Mouse (Mus musculus): ENCODE measurements around the gene D430041D05Rik. TPM values are rescaled to one million over a fixed set of nuclear protein-coding genes. Genes with fewer than 3 reads are reported as not detected.
"Not testable (repeated sequence)": the region's sequence is repeated elsewhere in the genome, so short reads cannot be mapped to it uniquely, and the experiment has no call there.

The D430041D05Rik gene
- polyA plus RNA-seq, 1 experiment from 2014 or later: 1.7 TPM

DNA sequence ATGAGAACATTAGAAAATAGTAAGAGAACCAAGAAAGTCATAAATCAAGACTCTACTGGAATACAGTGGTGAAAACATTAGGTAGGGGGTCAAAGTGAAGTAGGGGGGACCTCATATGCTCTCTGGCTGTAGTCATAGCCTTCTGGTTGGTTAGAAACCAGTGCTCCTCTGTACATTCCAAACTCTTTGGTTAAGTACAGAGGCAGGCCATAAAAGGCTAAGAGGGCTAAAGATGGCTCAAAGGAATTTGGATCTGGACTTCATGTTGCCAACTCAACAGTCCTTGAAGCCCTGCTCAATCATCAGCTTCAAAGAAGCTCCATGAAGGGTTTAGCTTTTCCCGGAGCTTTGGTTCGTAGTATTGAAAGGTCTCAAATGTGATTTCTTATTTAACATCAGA, 301.8 kb downstream of the D430041D05Rik start:
- H3K4me3 ChIP-seq; H3K9me3 ChIP-seq; H3K27me3 ChIP-seq (ENCODE audit: insufficient read depth, poor library complexity, severe bottlenecking); H3K4me1 ChIP-seq (replicated peaks); H3K36me3 ChIP-seq; H3K27ac ChIP-seq; DNase-seq (ENCODE audit: low spot score): not testable (repeated sequence)
- whole genome bisulfite sequencing: 91% methylated on average over 2 of the region's 2 CpGs

DNA sequence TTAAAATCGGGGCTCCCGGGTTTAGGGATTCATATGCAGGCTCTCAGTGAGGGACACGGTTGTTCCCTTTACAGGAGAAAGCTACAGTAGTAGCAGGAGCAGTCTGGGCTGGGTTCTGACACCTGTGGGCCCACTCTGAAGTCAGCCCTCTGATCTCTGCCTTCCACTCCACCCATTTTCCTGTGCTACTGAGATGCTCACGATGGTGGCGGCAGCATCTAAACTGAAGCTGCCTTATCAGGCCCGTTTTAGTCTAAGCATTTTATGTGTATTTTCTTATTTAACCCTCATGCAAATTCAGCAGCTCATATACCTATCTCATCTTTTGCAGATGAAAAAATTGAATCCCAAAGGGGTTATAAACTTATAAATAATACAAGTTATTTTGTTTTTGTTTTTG, 306.0 kb downstream of the D430041D05Rik start:
- DNase-seq (ENCODE audit: low spot score): no peak
- 94% methylated on average over 6 of the region's 6 CpGs for WGBS
- Histone ChIP-seq H3K27me3 (ENCODE audit: insufficient read depth, poor library complexity, severe bottlenecking) (no peaks in the 10 kb centered on the region), H3K9me3 (no peaks in the 10 kb centered on the region), H3K36me3 (no peaks in the 10 kb centered on the region), H3K4me3 (no peak overlapping the region), H3K4me1 (replicated peaks) (no peaks in the 10 kb centered on the region), H3K27ac (no peak overlapping the region)

DNA sequence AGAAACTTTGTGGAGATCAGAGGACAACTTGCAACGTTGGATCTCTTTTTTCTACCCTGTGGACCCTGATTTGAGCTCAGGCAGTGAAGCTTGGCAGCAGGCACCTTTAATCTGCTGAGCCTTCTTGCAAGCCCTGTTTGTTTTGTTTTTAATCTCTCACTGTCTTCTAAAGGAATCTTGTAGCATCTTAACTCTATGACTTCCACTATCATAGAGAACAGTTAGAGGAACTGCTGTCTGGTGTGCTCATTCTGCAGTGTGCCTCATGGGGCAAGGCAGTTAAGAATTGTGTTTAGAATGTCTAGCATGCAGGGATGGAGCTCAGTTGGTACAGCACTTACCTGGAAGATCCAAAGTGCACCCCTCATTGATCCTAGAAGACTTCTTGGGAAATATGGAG, 310.9 kb downstream of the D430041D05Rik start:
- Histone ChIP-seq H3K27me3 (ENCODE audit: insufficient read depth, poor library complexity, severe bottlenecking) (no peaks in the 10 kb centered on the region), H3K4me1 (replicated peaks) (peaks cover 31% of the 10 kb centered on the region), H3K36me3 (no peaks in the 10 kb centered on the region), H3K27ac (no peak overlapping the region), H3K4me3 (no peak overlapping the region), H3K9me3 (no peaks in the 10 kb centered on the region)
- 60% methylated on average over 1 of the region's 1 CpGs for WGBS
- no peak for DNase-seq (ENCODE audit: low spot score)

DNA sequence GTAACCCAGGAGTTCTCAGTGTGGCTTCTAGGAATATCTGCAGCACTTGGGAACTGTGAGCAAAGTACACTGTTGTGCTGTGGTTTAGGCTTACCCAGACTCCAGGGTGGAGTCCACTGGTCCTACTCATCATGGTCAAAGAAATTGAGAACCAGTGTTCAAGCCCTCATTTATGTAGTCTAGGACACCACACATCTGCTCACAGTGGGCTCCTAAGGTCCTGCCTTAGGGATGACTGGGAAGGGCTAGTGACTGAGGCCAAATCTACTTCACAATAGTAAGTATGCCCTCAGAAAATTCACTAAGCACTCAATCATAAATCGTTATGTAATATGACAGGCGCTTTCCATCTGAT, 311.6 kb downstream of the D430041D05Rik start:
- Histone ChIP-seq H3K4me1 (replicated peaks) (peaks cover 31% of the 10 kb centered on the region), H3K36me3 (no peaks in the 10 kb centered on the region), H3K9me3 (no peaks in the 10 kb centered on the region), H3K4me3 (no peak overlapping the region), H3K27ac (0 out of 2 replicates have a peak overlapping the region, but pooled peaks have one; percentile 13), H3K27me3 (ENCODE audit: insufficient read depth, poor library complexity, severe bottlenecking) (no peaks in the 10 kb centered on the region)
- WGBS: 91% methylated on average over 2 of the region's 2 CpGs
- DNase-seq (ENCODE audit: low spot score): no peak

DNA sequence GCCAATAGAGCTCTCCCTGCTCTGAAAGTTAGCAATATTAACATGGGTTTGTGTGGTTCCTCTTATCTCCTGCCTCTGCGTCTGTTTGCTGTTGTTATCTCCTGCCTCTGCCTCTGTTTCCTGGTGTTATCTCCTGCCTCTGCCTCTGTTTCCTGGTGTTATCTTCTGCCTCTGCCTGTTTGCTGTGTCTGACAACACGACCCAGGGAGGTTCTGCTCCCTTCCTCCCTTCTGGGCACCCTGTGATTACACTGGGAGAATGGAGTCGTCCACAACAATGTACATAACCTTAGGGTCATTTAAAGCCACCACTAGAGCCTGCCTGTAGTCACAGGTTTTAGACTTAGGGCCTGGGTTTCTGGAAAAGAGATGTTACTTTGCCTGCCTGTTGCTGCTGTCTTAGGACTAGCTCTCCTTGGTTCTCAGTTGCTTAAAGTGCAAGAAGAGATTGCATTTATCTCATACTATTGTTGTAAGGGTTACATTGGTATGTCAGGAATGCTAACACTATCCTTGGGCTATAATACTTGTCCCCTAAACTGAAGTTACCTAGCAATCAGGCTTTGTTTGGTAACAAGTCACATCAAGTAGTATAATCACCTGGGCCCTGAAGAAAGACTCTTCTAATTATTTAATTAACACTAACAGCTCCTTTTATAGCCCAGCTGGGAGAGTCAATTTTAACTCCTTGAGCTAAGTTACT, 312.1 kb downstream of the D430041D05Rik start:
- WGBS: 44% methylated on average over 3 of the region's 3 CpGs
- 0 out of 2 replicates have a peak overlapping the region, but pooled peaks have one; percentile 13 for H3K27ac ChIP-seq
- H3K27me3 ChIP-seq (ENCODE audit: insufficient read depth, poor library complexity, severe bottlenecking): no peaks in the 10 kb centered on the region

DNA sequence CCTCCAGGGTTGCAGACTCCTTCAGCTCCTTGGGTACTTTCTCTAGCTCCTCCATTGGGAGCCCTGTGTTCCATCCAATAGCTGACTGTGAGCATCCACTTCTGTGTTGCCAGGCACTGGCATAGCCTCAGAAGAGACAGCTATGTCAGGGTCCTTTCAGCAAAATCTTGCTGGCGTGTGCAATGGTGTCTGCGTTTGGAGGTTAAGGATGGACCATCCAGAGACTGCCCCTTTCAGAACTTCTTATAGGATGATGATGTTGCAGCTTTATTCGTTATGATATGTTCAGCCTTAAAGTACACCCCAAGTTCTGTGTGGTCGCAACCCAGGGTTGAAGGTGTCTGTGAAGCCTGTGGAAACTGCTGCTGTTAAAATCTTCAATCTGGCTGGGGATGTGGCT, 313.4 kb downstream of the D430041D05Rik start:
- H3K27ac ChIP-seq; H3K27me3 ChIP-seq (ENCODE audit: insufficient read depth, poor library complexity, severe bottlenecking); H3K9me3 ChIP-seq; DNase-seq (ENCODE audit: low spot score); H3K36me3 ChIP-seq; H3K4me3 ChIP-seq: not testable (repeated sequence)
- peaks cover 31% of the 10 kb centered on the region for H3K4me1 ChIP-seq (replicated peaks)
- WGBS: 92% methylated on average over 4 of the region's 4 CpGs

More for the DNA sequence above, 312.1 kb downstream of the D430041D05Rik start:
- DNase-seq (ENCODE audit: low spot score): no peak
- Histone ChIP-seq H3K4me3 (no peak overlapping the region), H3K4me1 (replicated peaks) (peaks cover 31% of the 10 kb centered on the region), H3K9me3 (no peaks in the 10 kb centered on the region), H3K36me3 (no peaks in the 10 kb centered on the region)

DNA sequence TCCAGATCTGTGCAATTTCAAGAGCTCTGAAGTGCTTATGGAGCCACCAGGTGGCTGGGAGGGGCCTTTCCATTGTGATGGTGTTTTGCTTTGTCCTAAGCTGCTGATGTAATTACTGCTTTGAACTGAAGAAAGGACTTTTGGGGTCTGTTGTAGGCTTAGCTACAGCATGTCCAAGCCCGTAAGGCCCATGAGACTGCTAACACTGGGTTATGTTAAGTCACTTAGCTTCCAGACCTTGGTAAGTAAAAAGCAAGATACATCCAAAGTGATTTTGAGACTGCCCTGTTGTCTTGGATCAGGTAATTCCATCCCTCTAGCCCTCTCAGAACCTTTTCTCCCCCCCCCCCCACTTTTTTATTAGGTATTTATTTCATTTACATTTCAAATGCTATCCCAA, 314.0 kb downstream of the D430041D05Rik start:
- not testable (repeated sequence) for DNase-seq (ENCODE audit: low spot score); H3K9me3 ChIP-seq; H3K27me3 ChIP-seq (ENCODE audit: insufficient read depth, poor library complexity, severe bottlenecking); H3K4me3 ChIP-seq; H3K36me3 ChIP-seq
- peak overlapping the region; percentile 59 for H3K27ac ChIP-seq
- H3K4me1 ChIP-seq (replicated peaks): peaks cover 31% of the 10 kb centered on the region
- 64% methylated on average over 1 of the region's 1 CpGs for WGBS

DNA sequence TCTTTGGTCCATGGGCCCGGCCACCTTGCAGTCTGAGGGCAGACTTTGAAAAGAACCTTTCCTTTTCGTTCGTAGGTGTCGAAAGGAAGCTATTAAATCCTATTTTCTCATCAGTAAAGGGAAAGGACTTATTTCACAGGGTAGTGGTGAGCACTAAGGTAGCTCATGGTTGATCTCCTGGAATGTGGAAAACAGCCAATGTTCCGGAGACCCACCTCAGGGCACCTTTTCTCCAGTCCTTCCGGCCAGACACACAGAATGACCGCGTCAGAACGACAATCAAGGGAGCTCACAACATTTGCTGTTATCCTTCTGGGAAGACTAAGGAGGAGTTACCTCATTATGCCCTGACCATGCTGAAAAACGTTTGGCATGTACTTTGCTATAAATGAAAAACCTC, 314.6 kb downstream of the D430041D05Rik start:
- H3K4me1 ChIP-seq (replicated peaks): peaks cover 31% of the 10 kb centered on the region
- DNase-seq (ENCODE audit: low spot score): no peak
- peak overlapping the region; percentile 89 for H3K27ac ChIP-seq
- H3K27me3 ChIP-seq (ENCODE audit: insufficient read depth, poor library complexity, severe bottlenecking): no peaks in the 10 kb centered on the region
- H3K36me3 ChIP-seq: no peaks in the 10 kb centered on the region
- H3K4me3 ChIP-seq: peak overlapping the region; percentile 54
- no peaks in the 10 kb centered on the region for H3K9me3 ChIP-seq
- 48% methylated on average over 10 of the region's 10 CpGs for WGBS

DNA sequence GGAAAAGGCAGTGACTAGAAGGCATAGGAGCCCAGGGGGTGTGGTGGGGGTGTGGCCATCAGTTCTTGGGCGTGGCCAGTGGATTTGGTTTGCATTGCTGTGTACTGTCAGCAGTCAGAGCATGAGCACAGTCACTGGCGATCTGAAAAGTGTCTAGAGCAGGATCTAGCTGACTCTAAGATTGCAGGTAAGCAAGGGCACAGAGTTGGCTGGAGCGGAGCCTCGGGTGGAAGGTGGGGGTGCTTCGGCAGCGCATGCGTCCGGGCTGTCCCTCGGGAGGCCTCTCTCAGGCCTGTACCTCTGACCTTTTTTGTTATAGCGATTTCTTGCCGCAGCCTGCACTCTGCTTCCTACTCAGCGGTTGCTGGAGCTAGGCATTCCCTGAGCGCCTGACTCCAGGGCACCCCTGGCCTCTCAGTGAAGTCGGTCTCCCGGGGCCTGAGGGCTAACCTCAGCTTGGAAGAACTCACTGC, 315.0 kb downstream of the D430041D05Rik start, which contains the start of gene Cd59a:
Cd59a (plus strand) TSS at position 61 of the 473 bp plus-strand sequence.
- 3% methylated on average over 15 of the region's 15 CpGs for WGBS
- Histone ChIP-seq H3K27me3 (ENCODE audit: insufficient read depth, poor library complexity, severe bottlenecking) (no peaks in the 10 kb centered on the region), H3K36me3 (no peaks in the 10 kb centered on the region), H3K4me1 (replicated peaks) (peaks cover 31% of the 10 kb centered on the region), H3K4me3 (peak within 1 kb of the TSS; percentile 54), H3K27ac (peak within 1 kb of the TSS; percentile 89), H3K9me3 (no peaks in the 10 kb centered on the region)
- DNase-seq (ENCODE audit: low spot score): peak; percentile 80

DNA sequence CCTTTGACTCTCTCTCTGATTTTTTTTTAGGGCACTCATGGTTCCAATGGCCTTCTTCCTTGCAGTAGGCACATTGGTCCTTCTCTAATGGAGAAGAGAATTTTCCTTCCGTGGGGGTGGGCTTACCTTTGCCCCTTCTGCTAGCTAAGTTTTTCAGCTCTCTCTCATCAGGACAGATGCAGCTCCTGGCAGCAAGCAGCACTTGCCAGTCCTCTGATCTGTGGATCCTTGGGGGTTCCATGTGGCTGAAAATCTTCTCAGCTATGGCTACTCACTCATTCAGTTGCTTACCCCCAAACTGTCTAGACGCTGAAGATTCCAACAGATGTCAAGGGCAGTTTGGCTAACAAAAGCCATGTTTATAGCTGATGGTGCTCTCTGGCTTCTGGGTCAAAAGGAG, 317.5 kb downstream of the D430041D05Rik start:
- no peak overlapping the region for H3K27ac ChIP-seq
- WGBS: 84% methylated on average over 2 of the region's 2 CpGs
- DNase-seq (ENCODE audit: low spot score): no peak

More for the DNA sequence above, 317.5 kb downstream of the D430041D05Rik start:
- Histone ChIP-seq H3K4me3 (no peak overlapping the region), H3K27me3 (ENCODE audit: insufficient read depth, poor library complexity, severe bottlenecking) (no peaks in the 10 kb centered on the region), H3K36me3 (no peaks in the 10 kb centered on the region), H3K9me3 (no peaks in the 10 kb centered on the region), H3K4me1 (replicated peaks) (peaks cover 23% of the 10 kb centered on the region)

MicroRNAs encoded within 50 kb of the gene (microRNA counts, 519-probe panel; counts per million panel counts)
- microRNA mmu-miR-1902: 1,255 counts per million, percentile 77 among the panel's probes with 10 or more counts

Other genes starting within 250 kb of the D430041D05Rik start
- gene Hipk3, start 83.4 kb upstream of the D430041D05Rik start, polyA plus RNA-seq (2016; fragmentation: Nextera tagmentation; extraction: Ambion mirVana): 7.0 and 8.4 TPM in 2 replicates
- 86.4 and 89.8 TPM in 2 replicates for gene Cstf3, start 179.5 kb upstream of the D430041D05Rik start, polyA plus RNA-seq (2016; fragmentation: Nextera tagmentation; extraction: Ambion mirVana)